Mouse (Mus musculus) embryonic fibroblast, embryonic 13.5 days (primary cell): ENCODE results near the gene Ager. TPM values are rescaled to one million over a fixed set of nuclear protein-coding genes. Genes with fewer than 3 reads are reported as not detected.

Source experiments
- H3K27ac ChIP-seq: 2 replicates; pipeline ENCODE4 v1.5.1; 2012; ENCODE audit warnings: low read length, control low read depth, inconsistent platforms; ENCODE audit not compliant: insufficient read depth
- H3K4me1 ChIP-seq: 2 replicates; pipeline ENCODE4 v1.6.1; 2011; ENCODE audit warnings: low read length; ENCODE audit not compliant: control insufficient read depth, insufficient read depth
- H3K4me3 ChIP-seq: 2 replicates; pipeline ENCODE4 v1.5.1; 2011; ENCODE audit warnings: mild to moderate bottlenecking, control low read depth, low read length; ENCODE audit not compliant: insufficient read depth
- CTCF ChIP-seq: IDR thresholded peaks from 2 replicates; pipeline ENCODE4 v1.5.1; 2011; ENCODE audit warnings: mild to moderate bottlenecking, control low read depth, low read length, moderate library complexity, borderline replicate concordance; ENCODE audit not compliant: insufficient read depth
- POLR2A ChIP-seq: IDR thresholded peaks from 2 replicates; pipeline ENCODE4 v1.6.1; 2011; ENCODE audit warnings: low read depth, mild to moderate bottlenecking, control low read depth, low read length, moderate library complexity
- polyA plus RNA-seq: library from polyadenylated mRNA; stranded (reverse); fragments of >200 nt; gene quantifications from 2 replicates; pipeline ENCODE4 v1.2.4, GENCODE M21; 2011; ENCODE audit warnings: low read depth; ENCODE audit not compliant: missing spikeins, insufficient read length

Gene Ager
- polyA plus RNA-seq, 1 experiment, result 0.70 TPM

GRCm38 (mm10) chr17:34639461-34640255 lies 42.0 kb downstream of the Ager start:
- TF ChIP-seq POLR2A, result no peak
- TF ChIP-seq CTCF, result no peak
- peaks cover 2% of the 10 kb centered on the region; the same call in 1 of the 2 replicates for H3K4me1 ChIP-seq
- H3K27ac ChIP-seq, result no peak overlapping the region
- H3K4me3 ChIP-seq, result no peak overlapping the region

- no peak for TF ChIP-seq CTCF
- TF ChIP-seq POLR2A, result no peak
- peak overlapping the region; percentile 27; the same call in 1 of the 2 replicates for H3K27ac ChIP-seq
- peaks cover 2% of the 10 kb centered on the region; the same call in 1 of the 2 replicates for H3K4me1 ChIP-seq
- H3K4me3 ChIP-seq, result no peak overlapping the region
These were observed 43.3 kb downstream of the Ager start for GRCm38 (mm10) chr17:34640778-34641601.

GRCm38 (mm10) chr17:34641945-34642344 lies 44.3 kb downstream of the Ager start:
- Histone ChIP-seq H3K27ac (no peak overlapping the region), H3K4me3 (no peak overlapping the region), H3K4me1 (peaks cover 2% of the 10 kb centered on the region; the same call in 1 of the 2 replicates)
- TF ChIP-seq CTCF (no peak), POLR2A (no peak)

GRCm38 (mm10) chr17:34643379-34643778 lies 45.7 kb downstream of the Ager start:
- Histone ChIP-seq H3K4me3 (no peak overlapping the region), H3K27ac (no peak overlapping the region), H3K4me1 (peaks cover 6% of the 10 kb centered on the region; the same call in 1 of the 2 replicates)
- TF ChIP-seq POLR2A, result no peak
- no peak for TF ChIP-seq CTCF

- TF ChIP-seq CTCF (no peak), POLR2A (no peak)
- Histone ChIP-seq H3K4me1 (peaks cover 6% of the 10 kb centered on the region; the same call in 1 of the 2 replicates), H3K4me3 (no peak overlapping the region), H3K27ac (no peak overlapping the region)
These were observed 46.3 kb downstream of the Ager start for GRCm38 (mm10) chr17:34643944-34644343.

- H3K4me3 ChIP-seq, result peak within 1 kb of the TSS; percentile 76
- peak; percentile 91 for TF ChIP-seq POLR2A
- TF ChIP-seq CTCF, result no peak
- H3K4me1 ChIP-seq, result peaks cover 6% of the 10 kb centered on the region; the same call in 1 of the 2 replicates
- 0 out of 2 replicates have a peak within 1 kb of the TSS, but pooled peaks have one; percentile 23 for H3K27ac ChIP-seq
These were observed 46.9 kb downstream of the Ager start, which contains the start of gene Fkbpl for GRCm38 (mm10) chr17:34644608-34645007. Fkbpl (plus strand) TSS chr17:34644764.

- no peak overlapping the region for H3K27ac ChIP-seq
- H3K4me1 ChIP-seq, result peaks cover 6% of the 10 kb centered on the region; the same call in 1 of the 2 replicates
- H3K4me3 ChIP-seq, result peak overlapping the region; percentile 76
- TF ChIP-seq CTCF (no peak), POLR2A (no peak)
These were observed 47.7 kb downstream of the Ager start for GRCm38 (mm10) chr17:34645256-34645829.

GRCm38 (mm10) chr17:34645831-34646511 lies 48.3 kb downstream of the Ager start:
- Histone ChIP-seq H3K4me1 (0 out of 2 replicates have a peak, but pooled peaks cover 4% of the 10 kb centered on the region), H3K4me3 (no peak overlapping the region), H3K27ac (no peak overlapping the region)
- TF ChIP-seq POLR2A (no peak), CTCF (no peak)
